Mouse (Mus musculus) layer of hippocampus, postnatal 14 days (tissue): ENCODE data around the gene Platr17. TPM values are rescaled to one million over a fixed set of nuclear protein-coding genes. Genes with fewer than 3 reads are reported as not detected.
"Not testable (repeated sequence)": the region's sequence is repeated elsewhere in the genome, so short reads cannot be mapped to it uniquely, and the experiment has no call there.

ENCODE experiments used
- DNase-seq, 2 experiments: peaks; one replicate each; pipeline ENCODE4 v3.0.0; 2021 to 2022; ENCODE audit warnings: low spot score in 2 of 2, mixed read lengths in 1 of 2
- total RNA-seq, 2 experiments: library from RNA; stranded (reverse); gene quantifications; 2 replicates each; pipeline ENCODE4 v1.2.3; 2021

Platr17 gene
- total RNA-seq, 2 experiments from 2014 or later: 0.50 TPM; not detected in 1

DNA sequence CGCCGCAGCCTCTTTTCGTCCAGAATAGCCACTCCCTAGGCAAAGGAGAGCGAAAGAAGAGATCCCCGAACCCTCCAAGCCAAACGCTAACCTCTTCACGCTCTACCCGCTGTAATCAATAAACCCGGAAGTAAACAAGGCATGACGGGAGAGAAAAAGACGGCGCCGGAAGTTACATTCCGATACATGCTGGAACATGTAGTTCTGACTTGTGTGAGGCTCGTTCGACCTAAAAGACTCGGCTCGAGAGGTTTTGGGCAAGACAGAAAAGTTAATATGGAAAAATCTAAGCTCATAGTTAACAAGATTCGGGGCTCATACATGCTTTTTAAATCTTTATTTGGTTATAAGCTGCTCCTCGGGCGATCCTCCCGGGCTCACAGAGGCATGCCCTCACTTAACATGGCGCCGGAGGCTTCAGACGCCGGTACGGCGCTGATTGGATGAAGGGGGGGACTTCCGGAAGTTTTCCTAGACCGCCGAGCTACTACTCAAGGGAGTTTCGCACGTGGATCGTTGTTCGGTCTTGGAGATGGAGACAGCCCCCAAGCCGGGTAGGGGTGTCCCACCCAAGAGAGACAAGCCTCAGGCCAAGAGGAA is 35.4 kb downstream of the Platr17 start, which contains the start of the genes Pfdn6 and Wdr46:
Pfdn6 (minus strand) TSS at position 138 of the 600 bp plus-strand sequence.
Wdr46 (plus strand) TSS at position 455 of the 600 bp plus-strand sequence.
- peak; percentile 84 to 92 for DNase-seq

DNA sequence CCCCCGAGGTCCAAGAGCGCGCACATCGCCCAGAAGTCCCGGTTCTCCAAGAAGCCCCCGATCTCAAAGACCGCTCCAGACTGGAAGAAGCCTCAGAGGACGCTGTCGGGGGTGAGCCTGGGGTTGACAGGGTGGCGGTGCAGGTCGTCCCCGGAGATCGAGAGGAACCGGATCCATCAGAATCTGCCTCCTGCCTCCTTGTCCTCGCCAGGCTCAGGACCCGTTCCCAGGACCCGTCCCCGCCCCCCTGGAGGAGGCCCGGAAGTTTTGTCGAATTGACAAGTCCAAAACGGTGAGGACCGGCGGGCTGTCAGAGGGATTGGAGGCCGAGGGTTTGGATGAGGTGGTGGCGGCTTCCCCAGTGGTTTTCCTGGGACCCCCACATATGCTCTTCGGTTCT is 36.0 kb downstream of the Platr17 start:
- no peak for DNase-seq

DNA sequence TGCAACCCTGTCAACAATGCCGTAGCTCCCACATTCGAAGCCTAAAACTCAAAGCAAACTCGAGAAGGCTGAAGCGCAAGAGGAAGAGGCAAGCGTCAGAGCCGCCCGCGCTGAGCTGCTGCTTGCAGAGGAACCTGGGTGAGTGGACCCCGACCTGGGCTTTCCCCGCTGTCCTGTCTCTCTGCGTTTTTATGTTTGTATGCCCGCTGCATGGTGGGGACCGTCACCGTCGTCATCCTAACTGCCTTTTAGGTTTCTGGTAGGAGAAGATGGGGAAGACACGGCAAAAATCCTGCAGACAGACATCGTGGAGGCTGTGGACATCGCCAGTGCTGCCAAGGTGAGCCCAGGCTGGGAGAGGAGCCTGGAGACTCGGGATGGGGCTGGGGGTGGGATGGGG is 36.4 kb downstream of the Platr17 start:
- no peak for DNase-seq

DNA sequence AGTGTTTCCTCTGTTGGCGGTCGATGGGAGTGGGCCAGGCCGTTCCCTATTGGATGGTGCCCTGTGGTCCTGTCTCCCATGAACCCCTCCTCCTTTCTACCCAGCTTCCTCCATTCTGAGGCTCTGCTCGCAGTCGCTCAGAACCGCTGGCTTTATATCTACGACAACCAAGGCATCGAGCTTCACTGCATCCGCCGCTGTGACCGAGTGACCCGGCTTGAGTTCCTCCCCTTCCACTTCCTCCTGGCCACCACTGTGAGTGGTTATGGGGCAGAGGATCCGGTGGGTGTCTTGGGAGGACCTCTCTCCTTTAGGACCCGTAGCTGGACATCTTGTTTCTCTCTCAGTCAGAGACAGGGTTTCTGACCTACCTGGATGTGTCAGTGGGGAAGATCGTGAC is 38.5 kb downstream of the Platr17 start:
- DNase-seq: no peak

DNA sequence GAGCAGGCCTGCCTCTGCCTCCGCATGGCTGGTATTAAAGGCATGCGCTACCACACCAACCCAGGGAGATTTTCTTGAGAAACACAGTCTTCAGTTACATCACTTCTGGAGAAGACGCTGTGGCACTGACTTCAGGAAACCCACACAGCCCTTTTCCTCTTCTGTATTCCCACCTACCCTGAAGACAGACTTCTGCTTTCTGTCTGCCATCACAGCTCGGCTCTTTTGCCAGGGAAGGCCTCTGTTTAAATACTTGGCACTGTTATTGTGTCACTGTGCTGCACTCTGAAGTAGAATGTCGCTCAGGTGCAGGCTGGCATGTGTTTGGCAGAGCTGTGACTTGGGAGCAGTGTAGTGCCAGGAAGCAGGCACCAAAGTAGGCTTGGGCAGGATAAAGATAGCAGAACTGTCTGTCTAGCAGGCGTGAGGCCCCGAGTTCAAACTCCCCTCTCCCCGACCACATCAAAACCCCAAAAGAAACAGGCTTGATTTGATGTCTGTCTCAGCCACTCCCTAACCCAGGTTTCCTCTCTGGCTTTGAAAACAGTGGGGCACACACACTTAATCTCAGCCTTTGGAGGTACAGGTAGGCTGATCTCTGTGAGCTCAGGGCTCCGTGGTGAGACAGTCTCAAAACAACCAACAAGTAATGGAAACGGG is 42.6 kb downstream of the Platr17 start:
- DNase-seq: no peak

DNA sequence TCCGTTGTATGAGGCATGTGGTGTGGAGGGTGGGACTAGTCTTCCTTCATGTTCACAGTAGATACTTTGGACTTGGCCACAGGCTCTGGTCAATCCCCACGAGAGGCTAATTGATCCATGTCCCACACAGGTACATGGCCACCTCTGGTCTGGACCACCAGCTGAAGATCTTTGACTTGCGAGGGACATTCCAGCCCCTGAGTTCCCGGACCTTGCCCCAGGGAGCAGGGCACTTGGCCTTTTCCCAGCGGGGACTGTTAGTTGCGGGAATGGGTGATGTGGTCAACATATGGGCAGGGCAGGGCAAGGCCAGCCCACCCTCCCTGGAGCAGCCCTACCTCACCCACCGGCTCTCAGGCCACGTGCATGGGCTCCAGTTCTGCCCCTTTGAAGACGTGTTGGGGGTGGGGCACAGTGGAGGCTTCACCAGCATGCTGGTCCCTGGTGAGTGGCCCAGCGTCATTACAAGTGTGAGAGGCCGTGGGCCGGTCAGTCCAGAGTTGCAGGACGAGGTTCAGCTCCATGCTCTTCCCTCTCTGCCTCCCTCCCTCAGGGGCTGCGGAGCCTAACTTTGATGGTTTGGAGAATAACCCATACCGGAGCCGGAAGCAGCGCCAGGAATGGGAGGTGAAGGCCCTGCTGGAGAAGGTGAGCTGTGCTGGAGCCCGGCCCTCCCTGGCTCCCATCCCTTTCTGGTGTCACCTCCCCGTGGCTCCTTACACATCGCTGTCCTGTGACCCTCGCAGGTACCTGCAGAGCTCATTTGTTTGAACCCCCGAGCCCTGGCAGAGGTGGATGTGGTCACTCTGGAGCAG is 43.4 kb downstream of the Platr17 start:
- DNase-seq: no peak

DNA sequence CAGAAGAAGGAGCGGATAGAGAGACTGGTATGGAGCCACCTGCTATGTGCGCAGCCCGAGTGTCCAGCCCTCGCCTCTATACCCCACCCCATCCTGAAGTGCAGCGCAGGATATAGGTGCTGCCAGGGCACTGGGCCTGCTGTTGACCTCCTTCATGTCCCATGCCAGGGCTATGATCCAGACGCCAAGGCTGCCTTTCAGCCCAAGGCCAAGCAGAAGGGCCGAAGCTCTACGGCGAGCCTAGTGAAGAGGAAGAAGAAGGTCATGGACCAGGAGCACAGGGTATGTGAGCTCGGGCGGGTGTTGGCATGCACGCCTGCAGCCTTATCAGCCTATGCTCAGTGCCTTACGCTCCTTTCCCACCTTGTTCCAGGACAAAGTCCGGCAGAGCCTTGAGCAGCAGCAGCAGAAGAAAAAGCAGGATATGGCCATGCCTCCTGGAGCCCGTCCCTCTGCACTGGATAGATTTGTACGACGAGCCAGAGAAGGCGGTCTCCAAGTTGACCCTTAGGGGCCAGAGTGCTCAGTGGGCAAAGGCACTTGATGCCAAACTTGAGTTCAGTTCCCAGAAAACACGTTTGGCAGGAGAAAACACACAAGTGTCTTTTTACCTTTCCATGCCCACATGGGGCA is 44.1 kb downstream of the Platr17 start:
- no peak for DNase-seq

DNA sequence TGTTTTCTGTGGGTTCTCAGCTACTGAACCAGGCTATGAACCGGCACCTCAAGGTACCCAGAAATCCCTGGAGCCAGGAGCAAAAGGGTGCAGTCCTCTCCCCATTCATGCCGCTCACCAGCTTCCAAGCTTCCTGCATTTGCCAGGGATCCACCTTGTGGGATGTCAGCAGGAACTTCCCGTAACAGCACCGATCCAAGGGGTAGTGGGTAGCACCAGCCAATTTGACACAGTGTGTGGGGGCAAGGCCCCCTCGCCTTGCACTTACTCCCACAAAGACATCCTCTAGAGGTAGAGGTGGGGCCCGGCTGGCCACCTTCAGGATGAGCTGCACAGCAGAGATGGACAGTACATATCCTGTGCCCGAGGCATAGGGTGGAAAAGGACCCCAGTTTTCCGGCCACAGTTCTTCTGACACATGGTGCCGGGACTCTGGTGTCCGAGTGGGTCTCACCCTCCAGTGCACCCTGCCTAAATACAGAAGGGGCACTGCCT is 45.2 kb downstream of the Platr17 start:
- DNase-seq: no peak

DNA sequence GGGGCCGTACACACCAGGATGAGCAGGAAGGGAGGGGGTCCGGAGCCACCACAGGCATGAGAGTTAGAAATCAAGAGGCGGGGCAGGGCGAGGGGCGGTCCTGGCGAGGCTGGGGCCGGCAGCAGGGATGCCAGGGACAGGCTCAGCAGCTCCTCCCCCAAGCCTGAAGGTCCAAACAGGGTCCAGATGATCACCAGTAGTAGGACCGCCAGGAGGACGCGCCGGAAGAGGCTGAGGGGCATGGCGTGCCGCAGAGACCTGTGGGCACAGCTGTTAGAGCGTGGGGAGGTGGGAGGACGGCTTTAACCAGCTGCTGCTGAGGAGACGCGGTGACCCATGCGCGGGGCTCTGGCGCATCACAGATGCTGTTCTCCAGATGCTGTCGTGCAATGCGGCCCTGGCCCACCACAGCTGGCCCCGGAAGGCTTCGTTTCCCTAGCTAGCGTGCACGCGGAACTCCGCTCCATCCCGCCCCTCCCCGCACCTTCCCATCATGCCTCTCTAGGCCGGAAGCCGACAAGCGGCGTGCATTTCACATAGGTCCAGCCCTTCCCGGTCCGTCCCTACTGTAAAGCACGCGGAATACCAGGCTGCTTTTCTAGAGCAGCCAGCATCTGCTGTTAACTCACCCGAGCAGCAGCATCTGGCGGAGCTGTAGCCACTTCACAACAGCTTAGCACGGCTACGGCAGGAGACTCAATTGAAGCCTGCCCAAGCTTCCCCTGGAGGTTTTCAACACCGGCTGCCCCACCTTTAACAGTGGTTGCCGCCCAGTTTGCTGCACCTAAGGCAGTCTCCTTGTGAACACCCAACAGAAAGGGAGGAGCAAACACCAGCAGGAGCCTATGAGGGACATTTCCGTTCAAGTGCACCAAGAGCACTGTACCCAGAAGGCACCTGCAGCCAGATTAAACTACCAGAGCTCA is 46.3 kb downstream of the Platr17 start, which contains the start of gene B3galt4:
B3galt4 (minus strand) TSS at position 468 of the 926 bp plus-strand sequence.
- DNase-seq: peak; percentile 65 to 79

DNA sequence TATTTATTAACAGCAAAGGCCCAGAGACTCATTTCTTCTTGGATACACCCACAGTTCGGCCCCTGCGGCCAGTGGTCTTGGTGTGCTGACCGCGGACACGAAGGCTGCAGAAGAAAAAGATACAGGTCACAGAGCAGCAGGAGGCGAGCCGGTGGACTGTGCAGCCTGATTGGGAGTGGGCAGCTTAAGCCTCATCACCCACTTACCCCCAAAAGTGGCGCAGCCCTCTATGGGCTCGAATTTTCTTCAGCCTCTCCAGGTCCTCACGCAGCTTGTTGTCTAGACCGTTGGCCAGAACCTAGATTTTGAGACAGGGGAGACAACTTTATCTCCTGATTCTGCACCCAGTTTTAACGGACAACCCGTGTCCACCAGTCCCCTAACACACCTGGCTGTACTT is 47.1 kb downstream of the Platr17 start:
- not testable (repeated sequence) for DNase-seq

DNA sequence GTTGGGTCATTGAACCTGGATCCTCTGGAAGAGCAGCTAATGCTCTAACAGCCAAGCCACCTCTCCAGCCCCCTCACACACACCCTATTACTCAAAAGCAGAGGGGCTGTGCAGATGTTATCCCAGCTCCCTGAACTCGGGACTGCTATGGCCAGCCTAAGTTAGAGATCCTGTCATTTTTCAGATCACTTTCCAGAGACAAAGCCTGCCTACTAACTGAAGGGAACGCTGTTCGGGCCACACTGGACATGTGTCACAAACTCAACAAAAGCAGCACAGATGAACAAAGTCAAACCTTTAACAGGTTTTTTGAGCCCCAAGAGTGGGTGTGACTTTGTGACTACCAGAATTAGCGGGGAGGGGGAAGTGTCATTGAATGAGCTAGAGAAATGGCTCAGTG is 47.9 kb downstream of the Platr17 start:
- no peak for DNase-seq

DNA sequence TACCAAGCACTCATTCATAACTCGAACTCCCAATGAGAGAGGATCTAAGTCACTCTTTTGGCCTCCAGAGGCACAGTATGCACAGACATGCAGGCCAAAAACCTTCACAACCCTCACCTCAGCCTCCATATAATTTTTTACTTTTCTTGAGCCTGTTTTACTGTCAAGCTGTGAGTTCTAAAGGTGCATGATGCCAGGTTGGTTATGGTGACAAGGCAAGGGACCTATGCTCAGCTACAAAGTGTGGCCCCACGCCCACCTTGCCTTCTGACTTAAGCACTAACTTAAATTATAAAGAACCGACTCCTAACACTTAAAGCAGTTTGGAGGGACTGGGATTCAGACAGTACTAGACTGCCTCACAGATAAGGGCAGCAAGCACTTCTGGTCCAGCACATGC is 48.4 kb downstream of the Platr17 start:
- no peak for DNase-seq

DNA sequence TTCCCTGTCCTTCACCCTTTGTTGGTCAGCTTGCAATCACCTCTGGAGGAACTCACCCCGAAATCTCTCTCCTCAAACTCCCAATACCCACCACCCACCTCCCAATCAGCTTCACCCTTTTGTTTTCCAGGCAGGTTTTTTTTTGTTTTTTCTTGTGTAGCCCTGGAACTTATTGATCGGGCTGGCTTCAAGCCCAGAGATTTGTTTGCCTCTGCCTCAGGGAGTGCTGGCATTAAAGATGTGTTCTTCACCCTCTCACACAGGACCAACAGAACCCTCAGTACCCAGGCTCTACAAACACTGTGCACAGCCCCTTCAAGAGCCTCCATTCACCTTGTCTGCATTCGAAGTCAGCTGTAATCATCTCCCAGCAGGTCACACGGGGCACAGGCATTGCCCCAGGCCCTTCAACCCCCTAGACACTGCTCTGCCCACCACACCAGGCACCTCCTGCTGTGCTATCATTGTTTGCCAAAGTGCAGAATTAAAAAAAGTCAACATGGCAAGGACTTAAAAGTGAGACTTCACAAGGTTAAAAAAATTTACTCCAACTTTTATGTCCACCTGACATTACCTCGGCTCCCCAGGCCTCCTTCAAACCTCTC is 49.1 kb downstream of the Platr17 start:
- DNase-seq: no peak

DNA sequence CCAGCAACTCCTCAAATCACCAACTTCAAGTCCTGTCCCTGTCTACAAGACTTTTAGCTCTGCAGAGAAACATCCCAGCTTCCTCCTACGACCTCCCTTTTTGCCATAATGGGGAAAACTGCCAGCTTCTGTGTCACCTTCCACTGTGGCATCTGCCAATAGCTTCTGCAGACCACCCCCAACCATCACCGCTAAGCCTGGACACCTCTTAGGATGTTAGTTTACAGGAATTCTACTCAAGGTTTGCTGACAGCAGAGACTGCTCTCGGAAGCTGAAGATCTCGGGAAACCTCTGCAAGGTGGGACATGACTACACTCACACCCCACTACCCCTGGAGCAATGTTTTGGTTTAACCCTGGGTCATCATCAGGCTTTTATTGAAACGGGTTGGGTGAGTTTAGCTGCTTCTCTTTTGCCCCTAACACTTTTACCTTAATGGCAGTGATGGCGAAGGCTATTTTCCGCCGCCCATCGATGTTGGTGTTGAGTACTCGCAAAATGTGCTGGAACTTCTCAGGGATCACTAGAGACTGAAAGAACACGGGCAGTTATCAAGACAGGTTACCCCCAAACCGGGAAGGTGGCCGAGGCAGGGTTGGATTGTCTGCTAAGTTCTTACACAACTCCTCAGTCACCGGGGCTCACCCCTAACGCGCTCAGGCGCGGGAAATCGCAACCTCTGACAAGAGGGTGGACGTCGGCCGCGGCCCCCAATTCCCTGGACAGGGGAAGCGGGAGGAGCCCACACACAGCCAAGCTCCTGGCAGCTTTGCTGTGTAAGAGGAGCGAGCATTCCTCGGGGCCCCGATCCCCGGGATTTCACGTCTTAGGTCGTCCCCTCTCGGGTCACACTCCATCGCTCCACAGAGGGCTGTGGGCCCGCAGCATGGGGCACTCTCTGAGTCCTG is 50.0 kb downstream of the Platr17 start:
- no peak for DNase-seq

DNA sequence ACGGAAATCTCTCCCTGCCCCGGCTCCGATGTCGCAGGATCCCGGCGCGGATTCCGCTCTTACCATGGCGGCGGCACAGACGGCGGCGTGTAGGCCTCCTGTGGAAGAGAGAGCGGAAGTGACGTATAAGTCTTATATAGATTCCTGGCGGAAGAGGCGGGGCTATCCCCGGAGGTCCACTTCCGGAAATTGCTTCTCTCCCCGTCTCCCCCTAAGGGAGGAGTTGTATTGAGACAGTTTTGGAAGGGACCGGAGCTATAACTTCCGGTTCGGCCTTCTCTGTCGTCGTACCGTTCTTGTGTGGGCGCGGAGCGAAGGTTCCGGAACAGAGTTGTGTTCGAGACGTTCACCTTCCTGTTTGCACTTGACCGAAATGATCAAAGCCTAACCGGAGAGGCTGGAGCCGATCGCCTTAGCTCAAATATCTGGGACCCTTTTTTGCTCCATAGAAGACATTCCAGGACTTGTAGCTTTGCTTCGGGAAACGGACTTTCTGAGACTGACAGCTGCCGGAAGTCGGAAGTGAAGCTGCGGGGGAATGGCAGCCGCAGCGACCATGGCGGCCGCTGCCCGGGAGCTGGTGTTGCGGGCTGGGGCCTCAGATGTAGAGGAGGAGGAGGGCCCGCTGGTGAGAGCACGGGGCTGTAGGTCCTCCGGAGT is 50.8 kb downstream of the Platr17 start, which contains the start of the genes Vps52 and Rps18:
Vps52 (plus strand) TSS at position 258 of the 660 bp plus-strand sequence.
Rps18 (minus strand) TSS at position 447 of the 660 bp plus-strand sequence.
- peak; percentile 95 to 99 for DNase-seq
